Mouse (Mus musculus): Measurements from ENCODE around the gene AC131692.1.

GRCm38 (mm10) chr19:6067011-6067723, 27.1 kb upstream of the AC131692.1 start:
- TF ChIP-seq CTCF (IDR thresholded peaks at IDR 0.05; ENCODE audit: extremely low read depth, insufficient read depth, insufficient read length, insufficient replicate concordance) (peak; percentile 82; the same call in 1 of the 2 replicates), POLR2A (IDR thresholded peaks at IDR 0.05; ENCODE audit: low read depth, low read length) (no peak)

Data from spleen, adult 2 months (tissue).